31 mouse cellular contexts compared by ENCODE assay signal in the genomic region with DNA sequence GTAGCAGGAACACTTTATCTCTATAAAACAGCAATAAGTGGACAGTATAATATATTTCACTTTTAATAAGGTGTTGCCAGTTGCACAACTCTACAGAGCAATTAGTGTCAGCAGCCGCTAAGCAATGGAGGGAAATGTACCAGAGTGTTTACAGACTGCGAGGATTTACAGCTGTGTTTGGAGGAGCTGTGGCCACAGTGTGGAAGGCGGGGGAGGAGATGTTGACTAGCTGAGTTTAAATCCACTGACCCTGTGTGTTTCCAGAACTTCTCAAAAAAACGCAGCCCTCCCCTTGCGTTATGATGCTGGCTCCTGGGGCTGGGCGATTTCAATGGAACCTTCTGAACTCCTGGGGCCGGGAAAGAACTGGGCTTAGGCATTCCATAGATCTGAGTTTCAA. TPM values are rescaled to one million over a fixed set of nuclear protein-coding genes. Genes with fewer than 3 reads are reported as not detected.
DNase-seq lines count a peak whose midpoint lies in the region; ATAC-seq and TF ChIP-seq lines count a peak whose summit lies in the region.
"Had no signal": no experiment of that assay in that cellular context is flagged by ENCODE, and none has a peak within 500 bp of the region (broad histone marks: within the 10 kb centered on the region; RNA-seq: fewer than 3 reads in every experiment).

No protein-coding gene starts in this region.

- H3K4me2 ChIP-seq in kidney, postnatal 0 days (ENCODE audit: low read length) = no peak overlapping the region
- no peak overlapping the region for H3K4me2 ChIP-seq in lung, embryonic 14.5 days
- no peak overlapping the region for H3K4me2 ChIP-seq in stomach, embryonic 15.5 days
- no peak overlapping the region for H3K4me2 ChIP-seq in midbrain, embryonic 11.5 days
- H3K4me2 ChIP-seq: forebrain, embryonic 13.5 days; heart, embryonic 12.5 days; hindbrain, embryonic 14.5 days; midbrain, embryonic 13.5 days; neural tube, embryonic 13.5 days had no signal

- H3K27me3 ChIP-seq in kidney, postnatal 0 days (ENCODE audit: insufficient read depth, low read length) = no peaks in the 10 kb centered on the region
- no peaks in the 10 kb centered on the region for H3K27me3 ChIP-seq in lung, embryonic 14.5 days (ENCODE audit: insufficient read depth, low read length)
- no peaks in the 10 kb centered on the region for H3K27me3 ChIP-seq in stomach, embryonic 15.5 days (replicated peaks)
- H3K27me3 ChIP-seq in midbrain, embryonic 11.5 days (ENCODE audit: control insufficient read depth, insufficient read depth, low read length) = no peaks in the 10 kb centered on the region
- H3K27me3 ChIP-seq: forebrain, embryonic 13.5 days; heart, embryonic 12.5 days; megakaryocyte, embryonic 14.5 days; midbrain, embryonic 13.5 days; neural tube, embryonic 13.5 days had no signal

- 21% methylated on average over 7 of the region's 7 CpGs for WGBS in kidney, postnatal 0 days
- WGBS in lung, embryonic 14.5 days = 33% methylated on average over 7 of the region's 7 CpGs
- WGBS in stomach, embryonic 15.5 days = 26% methylated on average over 7 of the region's 7 CpGs
- 78% methylated on average over 7 of the region's 7 CpGs for WGBS in midbrain, embryonic 11.5 days

- no peak overlapping the region for H3K27ac ChIP-seq in kidney, postnatal 0 days
- H3K27ac ChIP-seq in lung, embryonic 14.5 days (ENCODE audit: low read depth) = no peak overlapping the region
- H3K27ac ChIP-seq in stomach, embryonic 15.5 days = no peak overlapping the region
- H3K27ac ChIP-seq in midbrain, embryonic 11.5 days (ENCODE audit: low read depth, low read length) = no peak overlapping the region
- H3K27ac ChIP-seq: forebrain, embryonic 13.5 days; hindbrain, embryonic 14.5 days; liver, embryonic 14.5 days; midbrain, embryonic 13.5 days; neural tube, embryonic 13.5 days had no signal

- H3K9ac ChIP-seq in kidney, postnatal 0 days (ENCODE audit: low read depth, low read length) = no peak overlapping the region
- no peak overlapping the region for H3K9ac ChIP-seq in lung, embryonic 14.5 days
- H3K9ac ChIP-seq in stomach, embryonic 15.5 days = no peak overlapping the region
- no peak overlapping the region for H3K9ac ChIP-seq in midbrain, embryonic 11.5 days (ENCODE audit: low read length)
- H3K9ac ChIP-seq: forebrain, embryonic 13.5 days; heart, embryonic 12.5 days; hindbrain, embryonic 14.5 days; liver, embryonic 14.5 days; midbrain, embryonic 13.5 days; neural tube, embryonic 13.5 days had no signal

- no peaks in the 10 kb centered on the region for H3K36me3 ChIP-seq in kidney, postnatal 0 days (ENCODE audit: insufficient read depth, low read length)
- no peaks in the 10 kb centered on the region for H3K36me3 ChIP-seq in lung, embryonic 14.5 days (ENCODE audit: insufficient read depth)
- no peaks in the 10 kb centered on the region for H3K36me3 ChIP-seq in stomach, embryonic 15.5 days
- H3K36me3 ChIP-seq in midbrain, embryonic 11.5 days (ENCODE audit: control insufficient read depth, insufficient read depth, low read length) = no peaks in the 10 kb centered on the region
- H3K36me3 ChIP-seq: heart, embryonic 12.5 days; midbrain, embryonic 13.5 days; neural tube, embryonic 13.5 days had no signal

- no peak for TF ChIP-seq CTCF in kidney, postnatal 0 days (IDR thresholded peaks at IDR 0.05; ENCODE audit: low read depth)
- TF ChIP-seq CTCF in lung, embryonic 14.5 days (IDR thresholded peaks at IDR 0.05; ENCODE audit: low read depth) = no peak

- peak; percentile 85 for DNase-seq in kidney, postnatal 0 days (ENCODE audit: low spot score)
- no peak for DNase-seq in kidney, postnatal 36 days
- peak; percentile 18 for DNase-seq in lung, embryonic 14.5 days
- no peak for DNase-seq in lung, postnatal 25 days (ENCODE audit: low spot score)
- DNase-seq in forelimb bud, embryonic 11.5 days (ENCODE audit: low read depth, low spot score) = peak; percentile 16
- no peak for DNase-seq in midbrain, embryonic 11.5 days (ENCODE audit: low spot score, missing footprints)
- DNase-seq: adrenal gland, adult 2 months; adrenal gland, postnatal 36 days; B cell, adult 2 months; cerebellum, adult 18-20 months; cerebellum, postnatal 25 days; gastrocnemius, postnatal 14 days; heart, postnatal 4 days; layer of hippocampus, postnatal 36 days; left cerebral cortex, postnatal 4 days; liver; lung, adult 2 months; retina, postnatal 1 day; right cerebral cortex, postnatal 14 days; thymus, adult 2 months; thymus, postnatal 36 days had no signal

- peak; percentile 63; the same call in 1 of the 2 replicates for ATAC-seq in kidney, postnatal 0 days (replicated peaks; ENCODE audit: low FRiP score, low read depth)
- ATAC-seq in lung, embryonic 14.5 days (ENCODE audit: insufficient read depth) = no peak
- 0 out of 2 replicates have a peak, but pooled peaks have one; percentile 18 for ATAC-seq in stomach, embryonic 15.5 days (ENCODE audit: insufficient read depth, low FRiP score, low read depth)
- ATAC-seq in midbrain, embryonic 11.5 days (ENCODE audit: low FRiP score) = no peak
- no peak for ATAC-seq in inflammation-experienced regulatory T-cells, adult 6 months
- ATAC-seq: activated CD4-positive, CD25-positive, alpha-beta regulatory T cell, adult 4 months; forebrain, embryonic 13.5 days; midbrain, embryonic 13.5 days had no signal

- H3K9me3 ChIP-seq in kidney, postnatal 0 days (replicated peaks; ENCODE audit: low read length) = no peaks in the 10 kb centered on the region
- H3K9me3 ChIP-seq in lung, embryonic 14.5 days (ENCODE audit: low read depth, low read length) = no peaks in the 10 kb centered on the region
- H3K9me3 ChIP-seq in stomach, embryonic 15.5 days = no peaks in the 10 kb centered on the region
- no peaks in the 10 kb centered on the region for H3K9me3 ChIP-seq in midbrain, embryonic 11.5 days (ENCODE audit: control insufficient read depth, low read length)
- H3K9me3 ChIP-seq: forebrain, embryonic 13.5 days; heart, embryonic 12.5 days; megakaryocyte, embryonic 14.5 days; midbrain, embryonic 13.5 days; neural tube, embryonic 13.5 days had no signal

- H3K4me3 ChIP-seq in kidney, postnatal 0 days (replicated peaks; ENCODE audit: low read depth, low read length) = no peak overlapping the region
- no peak overlapping the region for H3K4me3 ChIP-seq in lung, embryonic 14.5 days (ENCODE audit: low read depth, low read length)
- no peak overlapping the region for H3K4me3 ChIP-seq in stomach, embryonic 15.5 days (replicated peaks)
- H3K4me3 ChIP-seq in midbrain, embryonic 11.5 days (ENCODE audit: low read depth, low read length) = no peak overlapping the region
- H3K4me3 ChIP-seq: forebrain, embryonic 13.5 days; heart, embryonic 12.5 days; megakaryocyte, embryonic 14.5 days; midbrain, embryonic 13.5 days; neural tube, embryonic 13.5 days had no signal

- H3K4me1 ChIP-seq in kidney, postnatal 0 days (replicated peaks; ENCODE audit: insufficient read depth, low read length) = no peaks in the 10 kb centered on the region
- H3K4me1 ChIP-seq in lung, embryonic 14.5 days (ENCODE audit: insufficient read depth) = no peaks in the 10 kb centered on the region
- 0 out of 2 replicates have a peak, but pooled peaks cover 3% of the 10 kb centered on the region for H3K4me1 ChIP-seq in stomach, embryonic 15.5 days
- H3K4me1 ChIP-seq in midbrain, embryonic 11.5 days (ENCODE audit: control insufficient read depth, insufficient read depth, low read length) = no peaks in the 10 kb centered on the region
- H3K4me1 ChIP-seq: forebrain, embryonic 13.5 days; heart, embryonic 12.5 days; megakaryocyte, embryonic 14.5 days; midbrain, embryonic 13.5 days; neural tube, embryonic 13.5 days had no signal

RNA-seq across cellular contexts. Expression of a gene that starts 33.8 kb away (rescaled TPM):
- polyA plus RNA-seq in kidney, postnatal 0 days (2015; fragmentation: Nextera tagmentation; extraction: Ambion mirVana) = 0.97 and 1.0 TPM in 2 replicates
- 9.4 TPM in 2 replicates for polyA plus RNA-seq in lung, embryonic 14.5 days (2014; fragmentation: Nextera tagmentation; extraction: Ambion mirVana)
- polyA plus RNA-seq in stomach, embryonic 15.5 days (2015; fragmentation: Nextera tagmentation; extraction: Ambion mirVana) = 4.1 and 6.1 TPM in 2 replicates
- polyA plus RNA-seq in midbrain, embryonic 11.5 days (2014; fragmentation: Nextera tagmentation; extraction: Ambion mirVana) = 3.2 and 3.4 TPM in 2 replicates
- polyA plus RNA-seq in inflammation-experienced regulatory T-cells, adult 6 months (2017; shearing (Covaris generic)) = under 1 TPM in 1 of 3 experiments, not detected in 2; 0.12 TPM

Comparison
In these comparisons a context has a peak if more than half of its experiments do, and no peak if none do; other contexts are left out.
1. DNase-seq: peak in kidney, postnatal 0 days (single experiment), lung, embryonic 14.5 days (single experiment) and forelimb bud, embryonic 11.5 days (single experiment); none in kidney, postnatal 36 days (0 of 2), lung, postnatal 25 days (single experiment) and midbrain, embryonic 11.5 days (single experiment).
2. ATAC-seq: peak in kidney, postnatal 0 days (single experiment) and stomach, embryonic 15.5 days (single experiment); none in lung, embryonic 14.5 days (single experiment), midbrain, embryonic 11.5 days (single experiment) and inflammation-experienced regulatory T-cells, adult 6 months (single experiment).